21 mouse cellular contexts compared by ENCODE assay signal in genomic region chr15:67235107-67235785, GRCm38 (mm10).
DNase-seq lines count a peak whose midpoint lies in the region; ATAC-seq and TF ChIP-seq lines count a peak whose summit lies in the region.
"Had no signal": no experiment of that assay in that cellular context is flagged by ENCODE, and none has a peak within 500 bp of the region (broad histone marks: within the 10 kb centered on the region; RNA-seq: fewer than 3 reads in every experiment).

No protein-coding gene starts in this region.

- TF ChIP-seq POLR2A in bone marrow macrophage, adult 2 months (IDR thresholded peaks at IDR 0.05; ENCODE audit: borderline replicate concordance, low read depth, low read length) = no peak

- no peak for ATAC-seq in lung, embryonic 14.5 days (ENCODE audit: insufficient read depth)
- peak; percentile 44; the same call in 1 of the 2 replicates for ATAC-seq in liver, postnatal 0 days
- ATAC-seq: activated CD4-positive, CD25-positive, alpha-beta regulatory T cell, adult 4 months; CD4-positive, CD25-positive, alpha-beta regulatory T cell, adult 4 months; hindbrain, postnatal 0 days had no signal

- H3K36me3 ChIP-seq in lung, embryonic 14.5 days (ENCODE audit: insufficient read depth) = no peaks in the 10 kb centered on the region
- no peaks in the 10 kb centered on the region for H3K36me3 ChIP-seq in liver, postnatal 0 days (replicated peaks; ENCODE audit: insufficient read depth, low read length)
- H3K36me3 ChIP-seq: embryonic facial prominence, embryonic 12.5 days; limb, embryonic 10.5 days; neural tube, embryonic 13.5 days had no signal

- TF ChIP-seq EP300 in liver, postnatal 0 days (IDR thresholded peaks at IDR 0.05; ENCODE audit: low read depth) = peak; percentile 31; the same call in 1 of the 2 replicates

- peak; percentile 21 for DNase-seq in lung, embryonic 14.5 days
- DNase-seq in lung, postnatal 25 days (ENCODE audit: low spot score) = no peak
- peak; percentile 38 for DNase-seq in liver, postnatal 0 days
- DNase-seq in frontal cortex, postnatal 36 days (ENCODE audit: low spot score in 2 of 2) = no peak
- DNase-seq in gastrocnemius, adult 8-10 months (ENCODE audit: low spot score in 2 of 2) = no peak
- no peak for DNase-seq in retina, embryonic 14.5 days (ENCODE audit: low spot score)
- DNase-seq: adrenal gland, postnatal 36 days; cerebellum, adult 11 months; cerebellum, postnatal 36 days; heart, postnatal 10 days; kidney, adult 2 months; layer of hippocampus, postnatal 36 days; lung, adult 18-20 months had no signal

- H3K4me3 ChIP-seq in lung, embryonic 14.5 days (ENCODE audit: low read depth, low read length) = no peak overlapping the region
- H3K4me3 ChIP-seq in bone marrow macrophage, adult 2 months (ENCODE audit: insufficient read depth, low read length) = no peak overlapping the region
- no peak overlapping the region for H3K4me3 ChIP-seq in liver, postnatal 0 days (ENCODE audit: low read depth, low read length)
- H3K4me3 ChIP-seq: embryonic facial prominence, embryonic 12.5 days; limb, embryonic 10.5 days; neural tube, embryonic 13.5 days had no signal

- H3K9me3 ChIP-seq in lung, embryonic 14.5 days (ENCODE audit: low read depth, low read length) = no peaks in the 10 kb centered on the region
- H3K9me3 ChIP-seq in liver, postnatal 0 days (ENCODE audit: low read length) = no peaks in the 10 kb centered on the region
- H3K9me3 ChIP-seq: embryonic facial prominence, embryonic 12.5 days; limb, embryonic 10.5 days; neural tube, embryonic 13.5 days had no signal

- no peak for TF ChIP-seq CTCF in lung, embryonic 14.5 days (IDR thresholded peaks at IDR 0.05; ENCODE audit: low read depth)
- no peak for TF ChIP-seq CTCF in bone marrow macrophage, adult 2 months (IDR thresholded peaks at IDR 0.05; ENCODE audit: low read depth, low read length)
- TF ChIP-seq CTCF in liver, postnatal 0 days (IDR thresholded peaks at IDR 0.05; ENCODE audit: low read depth) = no peak

- WGBS in lung, embryonic 14.5 days = 70% methylated on average over 5 of the region's 5 CpGs
- 36% methylated on average over 5 of the region's 5 CpGs for WGBS in liver, postnatal 0 days (ENCODE audit: insufficient replicate concordance)

- no peak overlapping the region for H3K4me2 ChIP-seq in lung, embryonic 14.5 days
- H3K4me2 ChIP-seq in liver, postnatal 0 days (ENCODE audit: low read depth, low read length) = no peak overlapping the region
- H3K4me2 ChIP-seq: embryonic facial prominence, embryonic 12.5 days; neural tube, embryonic 13.5 days had no signal

- H3K27me3 ChIP-seq in lung, embryonic 14.5 days (ENCODE audit: insufficient read depth, low read length) = no peaks in the 10 kb centered on the region
- no peaks in the 10 kb centered on the region for H3K27me3 ChIP-seq in liver, postnatal 0 days (ENCODE audit: insufficient read depth, low read length)
- H3K27me3 ChIP-seq: embryonic facial prominence, embryonic 12.5 days; neural tube, embryonic 13.5 days had no signal

- no peaks in the 10 kb centered on the region for H3K4me1 ChIP-seq in lung, embryonic 14.5 days (ENCODE audit: insufficient read depth)
- peaks cover 11% of the 10 kb centered on the region for H3K4me1 ChIP-seq in bone marrow macrophage, adult 2 months (ENCODE audit: control insufficient read depth, insufficient read depth, low read length)
- no peaks in the 10 kb centered on the region for H3K4me1 ChIP-seq in liver, postnatal 0 days (ENCODE audit: insufficient read depth)
- H3K4me1 ChIP-seq: embryonic facial prominence, embryonic 12.5 days; limb, embryonic 10.5 days; neural tube, embryonic 13.5 days had no signal

- H3K27ac ChIP-seq in lung, embryonic 14.5 days (ENCODE audit: low read depth) = no peak overlapping the region
- H3K27ac ChIP-seq in bone marrow macrophage, adult 2 months (ENCODE audit: insufficient read depth, low read depth, low read length) = peak overlapping the region; percentile 26
- no peak overlapping the region for H3K27ac ChIP-seq in liver, postnatal 0 days (ENCODE audit: low read depth)
- H3K27ac ChIP-seq: embryonic facial prominence, embryonic 12.5 days; hindbrain, postnatal 0 days; limb, embryonic 10.5 days; neural tube, embryonic 13.5 days; stomach, postnatal 0 days had no signal

- no peak overlapping the region for H3K9ac ChIP-seq in lung, embryonic 14.5 days
- no peak overlapping the region for H3K9ac ChIP-seq in liver, postnatal 0 days (replicated peaks)
- H3K9ac ChIP-seq: embryonic facial prominence, embryonic 12.5 days; neural tube, embryonic 13.5 days had no signal

Comparison
In these comparisons a context has a peak if more than half of its experiments do, and no peak if none do; other contexts are left out.
1. DNase-seq: peak in lung, embryonic 14.5 days (single experiment) and liver, postnatal 0 days (single experiment); none in lung, postnatal 25 days (single experiment), frontal cortex, postnatal 36 days (0 of 2), gastrocnemius, adult 8-10 months (0 of 2) and retina, embryonic 14.5 days (single experiment).